Mouse (Mus musculus): ENCODE measurements around the gene Omp. TPM values are rescaled to one million over a fixed set of nuclear protein-coding genes. Genes with fewer than 3 reads are reported as not detected.

Omp gene
- total and polyA plus RNA-seq, 3 experiments = 0.22 TPM; not detected in 2

DNA sequence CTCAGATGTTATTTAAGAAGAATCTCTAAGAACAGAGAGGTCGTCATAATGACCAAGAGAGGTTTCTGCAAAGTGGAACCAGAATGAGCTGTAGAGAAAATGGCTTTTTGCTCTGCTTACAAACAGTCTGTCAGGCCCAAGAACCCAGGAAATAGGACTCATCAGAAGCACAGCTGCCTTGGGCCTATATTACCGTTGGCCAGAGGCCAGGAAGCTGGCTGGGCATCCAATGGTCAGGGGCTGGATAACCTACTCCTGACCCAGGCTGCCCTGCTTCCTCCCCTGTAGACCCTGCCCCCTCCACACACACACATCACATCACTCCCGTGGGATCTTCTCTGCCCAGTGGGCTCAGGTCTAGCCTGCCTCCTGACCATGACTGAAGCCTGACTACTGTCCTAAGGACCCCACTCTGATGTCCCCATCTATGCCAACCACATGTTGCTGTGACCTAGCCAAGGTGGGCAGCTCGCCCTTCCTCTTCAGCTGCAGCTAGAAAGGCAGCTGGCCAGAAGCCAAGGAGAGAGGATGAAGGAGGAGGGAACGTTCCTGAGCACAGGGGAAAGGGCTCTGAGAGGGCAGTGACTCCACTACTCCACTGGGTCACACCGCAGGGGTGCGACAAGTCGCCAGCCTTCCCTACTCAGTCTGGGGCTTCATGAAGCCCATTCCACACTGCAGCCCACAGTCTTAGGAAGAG, 14.9 kb upstream of the Omp start:
- no peak for ATAC-seq (ENCODE audit: extremely low read depth, insufficient number of reproducible peaks, low FRiP score, poor library complexity, severe bottlenecking)
- DNase-seq (ENCODE audit: low spot score) = no peak
- Histone ChIP-seq H3K4me1 (ENCODE audit: insufficient read depth, low read depth, low read length) (peaks cover 8% of the 10 kb centered on the region), H3K4me3 (ENCODE audit: low read depth, low read length) (no peak overlapping the region), H3K9me3 (replicated peaks) (no peaks in the 10 kb centered on the region), H3K36me3 (replicated peaks) (no peaks in the 10 kb centered on the region), H3K27me3 (ENCODE audit: insufficient read depth, low read length) (peaks cover 64% of the 10 kb centered on the region)
- TF ChIP-seq CTCF (IDR thresholded peaks at IDR 0.05; ENCODE audit: low read depth, low read length) (no peak), GATA2 (IDR thresholded peaks at IDR 0.05; ENCODE audit: borderline replicate concordance, low read depth, low read length) (no peak), GATA1 (IDR thresholded peaks at IDR 0.05; ENCODE audit: borderline replicate concordance, low read length) (no peak), TAL1 (conservative IDR thresholded peaks at IDR 0.05; ENCODE audit: low read depth, low read length) (no peak), POLR2AphosphoS5 (IDR thresholded peaks at IDR 0.05; ENCODE audit: insufficient replicate concordance, low read depth, low read length) (no peak)

DNA sequence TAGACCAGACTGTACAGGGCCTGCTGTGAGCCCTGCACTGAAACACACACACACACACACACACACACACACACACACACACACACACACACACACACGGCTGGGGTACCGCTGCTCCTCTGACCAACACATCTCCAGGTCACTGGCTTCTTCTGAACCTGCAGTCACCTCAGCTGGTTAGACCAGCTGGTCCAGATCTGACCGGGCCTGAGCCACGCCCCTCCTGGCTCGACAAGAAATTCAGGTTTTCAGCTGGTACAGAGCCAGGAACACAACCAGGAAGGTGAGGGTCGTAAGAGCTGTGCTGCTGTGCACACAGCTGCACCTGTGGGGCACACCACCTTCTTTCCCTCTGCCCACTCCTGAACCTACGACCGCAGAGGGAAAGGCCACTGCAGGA, 13.2 kb upstream of the Omp start:
- TF ChIP-seq TAL1 (conservative IDR thresholded peaks at IDR 0.05; ENCODE audit: low read depth, low read length) (no peak), GATA2 (IDR thresholded peaks at IDR 0.05; ENCODE audit: borderline replicate concordance, low read depth, low read length) (no peak), POLR2AphosphoS5 (IDR thresholded peaks at IDR 0.05; ENCODE audit: insufficient replicate concordance, low read depth, low read length) (no peak), CTCF (IDR thresholded peaks at IDR 0.05; ENCODE audit: low read depth, low read length) (no peak), GATA1 (IDR thresholded peaks at IDR 0.05; ENCODE audit: borderline replicate concordance, low read length) (no peak)
- H3K9me3 ChIP-seq (replicated peaks) = no peaks in the 10 kb centered on the region
- H3K4me3 ChIP-seq (ENCODE audit: low read depth, low read length) = no peak overlapping the region
- no peaks in the 10 kb centered on the region for H3K36me3 ChIP-seq (replicated peaks)
- peaks cover 8% of the 10 kb centered on the region for H3K4me1 ChIP-seq (ENCODE audit: insufficient read depth, low read depth, low read length)
- peaks cover 64% of the 10 kb centered on the region for H3K27me3 ChIP-seq (ENCODE audit: insufficient read depth, low read length)
- ATAC-seq (ENCODE audit: extremely low read depth, insufficient number of reproducible peaks, low FRiP score, poor library complexity, severe bottlenecking) (no peak), DNase-seq (ENCODE audit: low spot score) (no peak)

GRCm38 (mm10) chr7:98157636-98158332, 12.5 kb upstream of the Omp start:
- Histone ChIP-seq H3K36me3 (replicated peaks) (no peaks in the 10 kb centered on the region), H3K9me3 (replicated peaks) (no peaks in the 10 kb centered on the region), H3K27me3 (ENCODE audit: insufficient read depth, low read length) (peaks cover 62% of the 10 kb centered on the region), H3K4me1 (ENCODE audit: insufficient read depth, low read depth, low read length) (peaks cover 8% of the 10 kb centered on the region), H3K4me3 (ENCODE audit: low read depth, low read length) (no peak overlapping the region)
- no peak for ATAC-seq (ENCODE audit: extremely low read depth, insufficient number of reproducible peaks, low FRiP score, poor library complexity, severe bottlenecking)
- TF ChIP-seq CTCF (IDR thresholded peaks at IDR 0.05; ENCODE audit: low read depth, low read length) (no peak), GATA1 (IDR thresholded peaks at IDR 0.05; ENCODE audit: borderline replicate concordance, low read length) (no peak), POLR2AphosphoS5 (IDR thresholded peaks at IDR 0.05; ENCODE audit: insufficient replicate concordance, low read depth, low read length) (no peak), GATA2 (IDR thresholded peaks at IDR 0.05; ENCODE audit: borderline replicate concordance, low read depth, low read length) (no peak)
- no peak for DNase-seq (ENCODE audit: low spot score)

DNA sequence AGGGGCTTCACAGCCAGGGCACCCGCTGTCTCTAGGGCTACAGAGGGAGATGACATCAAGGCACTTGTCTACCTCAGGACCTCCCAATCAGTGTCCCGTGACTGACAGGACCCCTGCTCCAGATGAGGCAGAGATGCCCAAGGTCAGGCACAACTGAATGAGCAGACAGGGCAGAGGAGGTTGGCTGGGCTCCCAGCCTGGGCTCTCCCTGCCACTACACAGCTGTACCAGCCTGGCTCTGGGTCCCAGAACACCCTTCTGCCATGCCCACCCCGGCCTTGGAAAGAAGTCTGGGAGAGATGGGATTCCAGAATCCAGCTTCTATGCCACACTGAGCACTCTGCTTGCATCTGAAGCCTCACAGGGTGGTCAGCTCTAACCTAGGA, 11.0 kb upstream of the Omp start:
- Histone ChIP-seq H3K27me3 (ENCODE audit: insufficient read depth, low read length) (peaks cover 64% of the 10 kb centered on the region), H3K4me1 (ENCODE audit: insufficient read depth, low read depth, low read length) (peaks cover 8% of the 10 kb centered on the region), H3K4me3 (ENCODE audit: low read depth, low read length) (no peak overlapping the region), H3K36me3 (replicated peaks) (no peaks in the 10 kb centered on the region), H3K9me3 (replicated peaks) (no peaks in the 10 kb centered on the region)
- DNase-seq (ENCODE audit: low spot score) = no peak
- no peak for ATAC-seq (ENCODE audit: extremely low read depth, insufficient number of reproducible peaks, low FRiP score, poor library complexity, severe bottlenecking)
- no peak for TF ChIP-seq GATA2 (IDR thresholded peaks at IDR 0.05; ENCODE audit: borderline replicate concordance, low read depth, low read length)
- no peak for TF ChIP-seq GATA1 (IDR thresholded peaks at IDR 0.05; ENCODE audit: borderline replicate concordance, low read length)
- TF ChIP-seq POLR2AphosphoS5 (IDR thresholded peaks at IDR 0.05; ENCODE audit: insufficient replicate concordance, low read depth, low read length) = no peak
- no peak for TF ChIP-seq TAL1 (conservative IDR thresholded peaks at IDR 0.05; ENCODE audit: low read depth, low read length)
- TF ChIP-seq CTCF (IDR thresholded peaks at IDR 0.05; ENCODE audit: low read depth, low read length) = no peak

GRCm38 (mm10) chr7:98155546-98156279, 10.4 kb upstream of the Omp start:
- TF ChIP-seq GATA1 (IDR thresholded peaks at IDR 0.05; ENCODE audit: borderline replicate concordance, low read length) = no peak
- no peak for TF ChIP-seq GATA2 (IDR thresholded peaks at IDR 0.05; ENCODE audit: borderline replicate concordance, low read depth, low read length)
- no peak for TF ChIP-seq POLR2AphosphoS5 (IDR thresholded peaks at IDR 0.05; ENCODE audit: insufficient replicate concordance, low read depth, low read length)
- TF ChIP-seq CTCF (IDR thresholded peaks at IDR 0.05; ENCODE audit: low read depth, low read length) = peak; percentile 35; the same call in 1 of the 2 replicates
- no peak for TF ChIP-seq TAL1 (conservative IDR thresholded peaks at IDR 0.05; ENCODE audit: low read depth, low read length)
- ATAC-seq (ENCODE audit: extremely low read depth, insufficient number of reproducible peaks, low FRiP score, poor library complexity, severe bottlenecking) = peak; percentile 64
- peak; percentile 33 for DNase-seq (ENCODE audit: low spot score)
- no peaks in the 10 kb centered on the region for H3K9me3 ChIP-seq (replicated peaks)
- H3K4me1 ChIP-seq (ENCODE audit: insufficient read depth, low read depth, low read length) = peaks cover 8% of the 10 kb centered on the region
- no peak overlapping the region for H3K4me3 ChIP-seq (ENCODE audit: low read depth, low read length)
- no peaks in the 10 kb centered on the region for H3K36me3 ChIP-seq (replicated peaks)
- peaks cover 60% of the 10 kb centered on the region for H3K27me3 ChIP-seq (ENCODE audit: insufficient read depth, low read length)

- peaks cover 8% of the 10 kb centered on the region for H3K4me1 ChIP-seq (ENCODE audit: insufficient read depth, low read depth, low read length)
- no peak overlapping the region for H3K4me3 ChIP-seq (ENCODE audit: low read depth, low read length)
- no peak for TF ChIP-seq GATA1 (IDR thresholded peaks at IDR 0.05; ENCODE audit: borderline replicate concordance, low read length)
- no peak for TF ChIP-seq POLR2AphosphoS5 (IDR thresholded peaks at IDR 0.05; ENCODE audit: insufficient replicate concordance, low read depth, low read length)
- no peak for TF ChIP-seq CTCF (IDR thresholded peaks at IDR 0.05; ENCODE audit: low read depth, low read length)
- no peak for TF ChIP-seq TAL1 (conservative IDR thresholded peaks at IDR 0.05; ENCODE audit: low read depth, low read length)
- no peak for TF ChIP-seq GATA2 (IDR thresholded peaks at IDR 0.05; ENCODE audit: borderline replicate concordance, low read depth, low read length)
- ATAC-seq (ENCODE audit: extremely low read depth, insufficient number of reproducible peaks, low FRiP score, poor library complexity, severe bottlenecking) (no peak), DNase-seq (ENCODE audit: low spot score) (no peak)
- H3K9me3 ChIP-seq (replicated peaks) = no peaks in the 10 kb centered on the region
- H3K36me3 ChIP-seq (replicated peaks) = no peaks in the 10 kb centered on the region
- H3K27me3 ChIP-seq (ENCODE audit: insufficient read depth, low read length) = peaks cover 56% of the 10 kb centered on the region
Measured at GRCm38 (mm10) chr7:98153892-98154291, 8.6 kb upstream of the Omp start.
